Mouse (Mus musculus) intestine, postnatal 0 days (tissue): ENCODE measurements around the gene Rpl41. TPM values are rescaled to one million over a fixed set of nuclear protein-coding genes. Genes with fewer than 3 reads are reported as not detected.

ENCODE experiments used
- ATAC-seq: fragments of 200-750 bp; cut with Nextera tagmentation; 2 replicates; pipeline ENCODE4 v1.8.0; 2017; ENCODE audit warnings: mild to moderate bottlenecking, moderate TSS enrichment, moderate library complexity
- H3K27ac ChIP-seq: fragments of 300-500 bp; sonication (generic); 2 replicates; pipeline ENCODE4 v1.5.1; 2014; ENCODE audit warnings: mild to moderate bottlenecking, low read depth, low read length, moderate library complexity
- H3K27me3 ChIP-seq: fragments of 300-500 bp; sonication (generic); replicated peaks from 2 replicates; pipeline ENCODE4 v1.6.1; 2014; ENCODE audit warnings: low read length, mixed read lengths; ENCODE audit not compliant: control insufficient read depth, insufficient read depth
- H3K36me3 ChIP-seq: fragments of 300-500 bp; sonication (generic); 2 replicates; pipeline ENCODE4 v1.6.1; 2014; ENCODE audit warnings: mild to moderate bottlenecking, moderate library complexity; ENCODE audit not compliant: control insufficient read depth, insufficient read depth
- H3K4me1 ChIP-seq: fragments of 300-500 bp; sonication (generic); replicated peaks from 2 replicates; pipeline ENCODE4 v1.6.1; 2014; ENCODE audit warnings: antibody characterized with exemption, low read length, mixed read lengths; ENCODE audit not compliant: control insufficient read depth, insufficient read depth
- H3K4me2 ChIP-seq: fragments of 300-500 bp; sonication (generic); replicated peaks from 2 replicates; pipeline ENCODE4 v1.6.1; 2014; ENCODE audit warnings: low read depth, mild to moderate bottlenecking, moderate library complexity
- H3K4me3 ChIP-seq: fragments of 300-500 bp; sonication (generic); 2 replicates; pipeline ENCODE4 v1.5.1; 2014; ENCODE audit warnings: low read depth, low read length
- H3K9ac ChIP-seq: fragments of 300-500 bp; sonication (generic); 2 replicates; pipeline ENCODE4 v1.6.1; 2014; ENCODE audit warnings: mild to moderate bottlenecking, low read depth, low read length
- H3K9me3 ChIP-seq: fragments of 300-500 bp; sonication (generic); 2 replicates; pipeline ENCODE4 v1.6.1; 2016; ENCODE audit warnings: mixed run types; ENCODE audit not compliant: control insufficient read depth
- CTCF ChIP-seq: sonication (generic); IDR thresholded peaks from 2 replicates; pipeline ENCODE4 v1.5.1; 2016; ENCODE audit warnings: low read depth, mild to moderate bottlenecking, control low read depth, antibody characterized with exemption, moderate library complexity
- WGBS: fragments of 180-500 bp; shearing (Covaris S2); extraction: QIAGEN DNeasy Blood & Tissue Kit; methylation state at CpG from one replicate; pipeline ENCODE4 v1.1.7; 2014; 5-methylcytosine and 5-hydroxymethylcytosine counted together
- microRNA-seq: library from miRNA; unstranded; fragments of <30 nt; microRNA quantifications from one replicate; pipeline ENCODE4, GENCODE M21; 2016
- polyA plus RNA-seq: library from polyadenylated mRNA; unstranded; fragments of >200 nt; fragmentation: Nextera tagmentation; extraction: Ambion mirVana; gene quantifications from 2 replicates; pipeline ENCODE4 v1.2.1, GENCODE M21; 2015

Rpl41 gene
- polyA plus RNA-seq, 1 experiment from 2014 or later, result 2,428 TPM

DNA sequence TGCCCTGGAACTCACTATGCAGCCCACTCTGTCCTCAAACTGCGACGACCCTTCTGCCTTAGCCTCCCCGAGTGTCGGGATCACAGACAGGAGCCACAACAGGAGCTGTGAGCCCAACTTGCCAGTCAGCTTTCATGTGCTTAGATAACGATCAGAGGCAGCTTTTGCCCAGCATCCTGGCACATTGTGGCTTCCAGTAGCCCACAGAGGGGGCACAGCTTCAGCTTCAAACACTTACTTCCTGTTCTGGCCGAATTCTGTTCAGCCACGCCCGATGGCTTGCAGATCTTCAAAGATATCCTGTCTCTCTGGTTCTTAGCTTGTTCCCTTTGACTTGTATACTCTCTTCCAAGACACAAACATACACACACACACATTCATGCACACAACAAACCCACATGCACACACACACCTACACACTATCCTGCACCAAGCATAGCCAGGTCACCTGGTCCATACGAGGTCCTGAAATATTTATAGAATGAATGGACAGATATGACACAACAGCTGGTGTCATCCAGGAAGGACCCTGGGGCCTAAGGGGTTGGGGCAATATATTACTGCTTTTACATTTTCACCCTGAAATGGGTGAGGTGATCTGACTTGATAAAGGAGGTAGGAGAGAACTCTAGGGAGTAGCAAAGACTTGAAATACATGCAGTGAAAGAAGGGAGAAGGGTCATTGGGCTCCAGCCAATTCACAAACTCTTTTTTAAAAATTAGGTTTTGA is 44.3 kb downstream of the Rpl41 start:
- no peaks in the 10 kb centered on the region for H3K27me3 ChIP-seq
- no peak overlapping the region for H3K4me3 ChIP-seq
- H3K36me3 ChIP-seq, result 0 out of 2 replicates have a peak, but pooled peaks cover 3% of the 10 kb centered on the region
- 48% methylated on average over 9 of the region's 9 CpGs for WGBS
- no peak for ATAC-seq
- no peaks in the 10 kb centered on the region for H3K9me3 ChIP-seq
- peak overlapping the region; percentile 3; the same call in 1 of the 2 replicates for H3K27ac ChIP-seq
- no peak overlapping the region for H3K9ac ChIP-seq
- no peaks in the 10 kb centered on the region; the same call in 1 of the 2 replicates for H3K4me1 ChIP-seq
- no peak overlapping the region for H3K4me2 ChIP-seq
- TF ChIP-seq CTCF, result no peak

DNA sequence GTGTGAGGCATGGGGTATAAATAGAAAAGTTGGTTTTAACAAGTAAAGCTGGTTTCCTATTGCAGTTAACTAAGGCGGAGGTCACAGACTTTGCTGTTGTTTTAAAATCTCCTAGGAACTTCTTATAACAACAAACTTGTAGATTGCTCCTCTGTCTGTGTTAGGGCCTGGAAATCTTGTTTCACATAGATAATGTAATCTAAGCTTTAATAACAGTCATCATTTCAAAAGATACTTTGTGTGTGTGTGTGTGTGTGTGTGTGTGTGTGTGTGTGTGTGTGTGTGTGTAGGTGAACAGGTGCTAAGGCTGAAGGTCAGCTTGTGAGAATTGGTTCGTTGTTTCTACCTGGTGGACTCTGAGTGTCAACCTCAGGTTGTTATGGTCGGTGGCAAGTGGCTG is 45.1 kb downstream of the Rpl41 start:
- WGBS, result 67% methylated on average over 3 of the region's 3 CpGs
- H3K4me2 ChIP-seq, result no peak overlapping the region

DNA sequence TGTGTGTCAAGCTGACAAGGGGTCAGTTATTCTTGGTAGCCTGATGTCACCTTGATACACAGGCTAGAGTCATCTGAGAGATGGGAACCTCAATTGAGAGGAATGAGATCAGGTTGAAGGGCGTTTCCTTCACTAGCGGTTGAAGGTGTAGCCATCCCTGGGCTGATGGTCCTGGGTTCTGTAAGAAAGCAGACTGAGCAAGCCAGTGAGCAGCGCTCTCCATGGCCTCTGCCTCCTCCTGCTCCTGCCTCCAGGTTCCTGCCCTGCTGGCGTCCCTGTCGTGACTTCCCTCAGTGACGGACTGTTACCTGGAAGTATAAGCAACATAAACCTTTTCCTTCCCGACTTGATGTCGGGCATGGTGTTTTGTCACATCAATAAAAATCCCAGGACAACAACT is 45.6 kb downstream of the Rpl41 start:
- TF ChIP-seq CTCF, result no peak
- Histone ChIP-seq H3K4me2 (no peak overlapping the region), H3K9me3 (no peaks in the 10 kb centered on the region), H3K36me3 (no peaks in the 10 kb centered on the region), H3K4me3 (no peak overlapping the region), H3K9ac (no peak overlapping the region), H3K4me1 (no peaks in the 10 kb centered on the region; the same call in 1 of the 2 replicates), H3K27me3 (no peaks in the 10 kb centered on the region), H3K27ac (no peak overlapping the region)
- ATAC-seq, result no peak
- 84% methylated on average over 8 of the region's 8 CpGs for WGBS

More for the DNA sequence above, 45.1 kb downstream of the Rpl41 start:
- ATAC-seq, result no peak
- no peak for TF ChIP-seq CTCF
- Histone ChIP-seq H3K4me3 (no peak overlapping the region), H3K27ac (no peak overlapping the region), H3K4me1 (no peaks in the 10 kb centered on the region; the same call in 1 of the 2 replicates), H3K36me3 (no peaks in the 10 kb centered on the region), H3K27me3 (no peaks in the 10 kb centered on the region), H3K9me3 (no peaks in the 10 kb centered on the region), H3K9ac (no peak overlapping the region)

DNA sequence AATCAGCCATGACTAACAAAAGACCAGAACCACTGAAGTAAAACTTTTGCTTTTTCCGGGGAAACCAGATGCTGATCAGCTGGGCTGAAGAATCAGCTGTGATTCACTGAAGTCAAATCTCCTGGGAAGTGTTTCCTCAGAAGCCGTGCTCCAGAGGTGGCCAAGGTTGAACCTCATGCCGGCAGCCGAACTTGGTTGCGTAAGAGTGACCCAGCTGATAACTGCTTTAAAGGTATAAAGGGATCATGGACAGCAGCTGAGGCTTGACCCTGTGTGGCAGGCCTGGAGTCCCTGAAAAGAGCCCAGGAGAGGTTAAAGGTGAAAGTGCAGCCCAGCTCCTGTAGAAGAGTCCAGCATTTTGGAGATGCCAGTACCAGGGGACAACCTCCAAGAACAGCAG is 46.8 kb downstream of the Rpl41 start:
- no peaks in the 10 kb centered on the region for H3K36me3 ChIP-seq
- WGBS, result 31% methylated on average over 5 of the region's 5 CpGs
- no peaks in the 10 kb centered on the region; the same call in 1 of the 2 replicates for H3K4me1 ChIP-seq
- peak overlapping the region; percentile 24; the same call in 1 of the 2 replicates for H3K27ac ChIP-seq
- TF ChIP-seq CTCF, result no peak
- no peaks in the 10 kb centered on the region for H3K9me3 ChIP-seq
- H3K27me3 ChIP-seq, result no peaks in the 10 kb centered on the region
- no peak overlapping the region for H3K4me2 ChIP-seq
- ATAC-seq, result no peak; the same call in 1 of the 2 replicates
- no peak overlapping the region for H3K4me3 ChIP-seq
- H3K9ac ChIP-seq, result no peak overlapping the region

DNA sequence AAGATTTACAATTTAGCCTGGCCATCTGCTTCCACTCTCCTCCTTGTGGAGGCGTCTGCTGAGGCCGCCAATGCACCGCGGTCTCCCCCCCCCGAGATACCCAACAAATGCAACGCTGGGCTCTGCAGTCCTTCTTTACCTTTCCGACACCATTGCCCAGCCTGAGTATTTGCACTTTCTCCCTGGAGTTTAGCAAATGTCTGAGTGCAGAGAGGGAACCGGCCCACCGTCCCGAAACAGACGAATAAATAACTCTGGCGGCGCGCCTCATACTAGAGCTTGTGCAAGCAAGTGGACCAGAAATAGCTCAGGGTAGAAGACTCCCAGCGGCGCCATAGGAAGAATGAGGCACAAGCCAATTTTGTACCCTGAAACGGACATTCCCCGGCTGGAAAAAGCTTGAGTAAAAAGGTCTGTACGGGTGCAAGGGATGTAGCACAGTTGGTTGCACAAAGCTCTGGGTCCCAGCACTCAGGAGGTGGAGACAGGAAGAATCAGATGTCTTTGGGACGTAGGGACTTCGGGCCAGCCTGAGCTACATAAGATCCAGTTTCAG is 49.9 kb downstream of the Rpl41 start:
- Histone ChIP-seq H3K9me3 (no peaks in the 10 kb centered on the region), H3K4me2 (peak overlapping the region; percentile 77), H3K4me1 (no peaks in the 10 kb centered on the region), H3K9ac (peak overlapping the region; percentile 40), H3K27ac (peak overlapping the region; percentile 86), H3K36me3 (no peaks in the 10 kb centered on the region), H3K27me3 (no peaks in the 10 kb centered on the region), H3K4me3 (peak overlapping the region; percentile 53)
- under 1% methylated on average over 21 of the region's 21 CpGs for WGBS
- peak; percentile 21 for ATAC-seq
- TF ChIP-seq CTCF, result no peak

DNA sequence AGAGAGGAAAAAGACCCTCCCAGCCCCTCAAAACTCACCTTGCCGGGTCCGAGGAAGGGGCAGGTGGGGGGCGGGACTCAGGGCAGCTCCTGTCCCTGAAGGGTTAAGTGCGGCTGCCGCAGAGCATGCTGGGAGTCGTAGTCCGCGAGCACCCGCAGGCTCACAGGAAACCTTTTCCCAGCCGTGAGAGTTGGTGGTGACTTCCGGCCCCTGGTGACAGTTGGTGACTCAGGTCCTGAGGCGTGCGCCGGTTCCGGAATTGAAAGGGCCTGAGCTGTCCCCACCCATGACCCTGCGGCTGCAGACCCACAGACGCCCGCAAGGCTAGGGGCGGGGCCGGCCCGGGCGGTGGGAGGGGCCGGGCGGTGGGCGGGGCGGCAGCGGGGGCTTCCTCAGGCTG is 50.5 kb downstream of the Rpl41 start, which contains the start of gene Myl6b:
TSS of gene Myl6b (minus strand) at position 96 of the 400 bp plus-strand sequence.
- peak within 1 kb of the TSS; percentile 86 for H3K27ac ChIP-seq
- ATAC-seq, result peak; percentile 88
- peak within 1 kb of the TSS; percentile 53 for H3K4me3 ChIP-seq
- no peaks in the 10 kb centered on the region for H3K4me1 ChIP-seq
- H3K4me2 ChIP-seq, result peak within 1 kb of the TSS; percentile 77
- no peaks in the 10 kb centered on the region for H3K9me3 ChIP-seq
- no peaks in the 10 kb centered on the region for H3K36me3 ChIP-seq
- TF ChIP-seq CTCF, result no peak
- no peaks in the 10 kb centered on the region for H3K27me3 ChIP-seq
- under 1% methylated on average over 27 of the region's 27 CpGs for WGBS
- H3K9ac ChIP-seq, result peak within 1 kb of the TSS; percentile 40

Small RNAs within 50 kb of the gene (microRNA-seq; reads per million reads assigned to microRNA genes)
- gene Gm47275 (not detected), gene Mir6916 (not detected), gene Mir6917 (not detected)

Other genes starting within 250 kb of the Rpl41 start
- 11.5 and 14.0 TPM in 2 replicates for gene Pan2, start 246.0 kb downstream of the Rpl41 start, polyA plus RNA-seq
- gene Cnpy2, start 226.8 kb downstream of the Rpl41 start, polyA plus RNA-seq, result 254 and 273 TPM in 2 replicates
- 248 and 266 TPM in 2 replicates for gene Cs, start 211.6 kb downstream of the Rpl41 start, polyA plus RNA-seq
- gene Coq10a, start 180.3 kb downstream of the Rpl41 start, polyA plus RNA-seq, result 21.1 and 22.3 TPM in 2 replicates
- 4.0 and 4.9 TPM in 2 replicates for gene Ankrd52, start 172.2 kb downstream of the Rpl41 start, polyA plus RNA-seq
- 109 and 114 TPM in 2 replicates for gene Slc39a5, start 148.1 kb downstream of the Rpl41 start, polyA plus RNA-seq
- gene Nabp2, start 137.8 kb downstream of the Rpl41 start, polyA plus RNA-seq, result 79.2 and 82.5 TPM in 2 replicates
- 29.1 and 33.1 TPM in 2 replicates for gene Rnf41, start 137.6 kb downstream of the Rpl41 start, polyA plus RNA-seq
- gene Smarcc2, start 90.1 kb downstream of the Rpl41 start, polyA plus RNA-seq, result 31.1 and 31.6 TPM in 2 replicates
- gene Myl6, start 55.2 kb downstream of the Rpl41 start, polyA plus RNA-seq, result 2,493 and 2,543 TPM in 2 replicates
- 1.3 and 1.8 TPM in 2 replicates for gene Myl6b, start 50.6 kb downstream of the Rpl41 start, polyA plus RNA-seq
- 11.7 and 12.5 TPM in 2 replicates for gene Esyt1, start 23.4 kb downstream of the Rpl41 start, polyA plus RNA-seq
- gene Zc3h10, start 1.5 kb downstream of the Rpl41 start, polyA plus RNA-seq, result 10.0 and 10.4 TPM in 2 replicates
- gene Pa2g4, start 16.7 kb upstream of the Rpl41 start, polyA plus RNA-seq, result 65.3 and 66.8 TPM in 2 replicates
- gene Erbb3, start 40.3 kb upstream of the Rpl41 start, polyA plus RNA-seq, result 22.3 and 23.8 TPM in 2 replicates
- 519 and 548 TPM in 2 replicates for gene Rps26, start 77.4 kb upstream of the Rpl41 start, polyA plus RNA-seq
- 0.95 and 1.7 TPM in 2 replicates for gene Ikzf4, start 96.7 kb upstream of the Rpl41 start, polyA plus RNA-seq
- gene Suox, start 124.8 kb upstream of the Rpl41 start, polyA plus RNA-seq, result 5.1 and 5.4 TPM in 2 replicates
- gene Rab5b, start 147.0 kb upstream of the Rpl41 start, polyA plus RNA-seq, result 35.9 and 37.8 TPM in 2 replicates
- gene Pmel, start 154.9 kb upstream of the Rpl41 start, polyA plus RNA-seq, result 0.55 and 0.86 TPM in 2 replicates
- 23.3 and 24.1 TPM in 2 replicates for gene Cdk2, start 155.7 kb upstream of the Rpl41 start, polyA plus RNA-seq
- gene Dgka, start 195.6 kb upstream of the Rpl41 start, polyA plus RNA-seq, result 7.1 and 8.2 TPM in 2 replicates
- 22.3 and 22.7 TPM in 2 replicates for gene Pym1, start 198.6 kb upstream of the Rpl41 start, polyA plus RNA-seq
- gene Mmp19, start 241.6 kb upstream of the Rpl41 start, polyA plus RNA-seq, result 0.97 and 1.4 TPM in 2 replicates